Mouse (Mus musculus) cerebellum, adult 2 months (tissue): ENCODE measurements around the gene Eif2ak3.

Source experiments
- CTCF ChIP-seq: fragments of 200-500 bp; IDR thresholded peaks from 2 replicates; pipeline ENCODE4 v1.5.1; 2011; ENCODE audit warnings: low read depth, mild to moderate bottlenecking, control low read depth, low read length, moderate library complexity, borderline replicate concordance; ENCODE audit not compliant: insufficient read depth
- POLR2A ChIP-seq: fragments of 200-500 bp; IDR thresholded peaks from 2 replicates; pipeline ENCODE4 v1.6.1; 2011; ENCODE audit warnings: low read length, control low read depth, borderline replicate concordance; ENCODE audit not compliant: insufficient read depth

DNA sequence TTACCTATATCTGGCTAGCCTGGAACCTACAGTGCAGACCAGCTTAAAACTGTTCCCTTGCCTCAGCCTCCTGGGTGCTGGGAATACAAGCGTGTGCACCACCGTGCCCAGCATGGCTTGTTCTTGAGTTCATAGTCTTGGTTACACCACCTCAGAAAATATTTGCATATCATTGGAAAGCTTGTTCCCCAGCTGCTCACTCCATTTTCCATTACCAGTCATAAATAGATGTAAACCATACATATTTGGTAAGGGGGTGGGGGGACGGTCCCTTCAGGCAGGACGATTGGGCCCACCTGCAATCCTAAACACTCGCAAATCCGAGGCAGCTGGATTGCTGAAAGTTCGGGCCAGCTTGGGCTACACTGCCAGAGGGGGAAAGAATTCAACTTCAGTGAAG lies 109.0 kb downstream of the Eif2ak3 start:
- no peak for TF ChIP-seq CTCF
- no peak for TF ChIP-seq POLR2A
